Mouse (Mus musculus): Measurements from ENCODE around the gene Rin2. TPM values are rescaled to one million over a fixed set of nuclear protein-coding genes. Genes with fewer than 3 reads are reported as not detected.
A peak's percentile ranks its signal among the peaks of the same experiment; 100 is the strongest.

Gene Rin2
- total and polyA plus RNA-seq, 2 experiments from 2014 or later = 13.1 to 16.8 TPM

- no peaks in the 10 kb centered on the region for H3K36me3 ChIP-seq (replicated peaks; ENCODE audit: control insufficient read depth, insufficient read depth, low read length)
- H3K9me3 ChIP-seq (replicated peaks; ENCODE audit: control insufficient read depth, low read length) = peaks cover 5% of the 10 kb centered on the region
- no peak overlapping the region for H3K27ac ChIP-seq (ENCODE audit: low read depth)
- DNase-seq (ENCODE audit: low spot score) (no peak), ATAC-seq (ENCODE audit: insufficient read depth, low read depth) (no peak)
- no peak overlapping the region for H3K4me3 ChIP-seq (ENCODE audit: low read depth, low read length)
- 89% methylated on average over 6 of the region's 6 CpGs for WGBS
- H3K4me2 ChIP-seq (ENCODE audit: low read depth, low read length) = no peak overlapping the region
- H3K9ac ChIP-seq (replicated peaks; ENCODE audit: low read depth, low read length) = no peak overlapping the region
- H3K4me1 ChIP-seq (ENCODE audit: control insufficient read depth, insufficient read depth) = no peaks in the 10 kb centered on the region
- TF ChIP-seq EP300 (IDR thresholded peaks at IDR 0.05; ENCODE audit: low read depth) (no peak), CTCF (IDR thresholded peaks at IDR 0.05; ENCODE audit: low read depth) (no peak)
- H3K27me3 ChIP-seq (ENCODE audit: control insufficient read depth, insufficient read depth, low read length) = no peaks in the 10 kb centered on the region
These were observed 129.5 kb downstream of the Rin2 start for GRCm38 (mm10) chr2:145804524-145804923.

GRCm38 (mm10) chr2:145807276-145807675, 132.3 kb downstream of the Rin2 start:
- Histone ChIP-seq H3K27me3 (ENCODE audit: control insufficient read depth, insufficient read depth, low read length) (no peaks in the 10 kb centered on the region), H3K27ac (ENCODE audit: low read depth) (peak overlapping the region; percentile 46; the same call in 1 of the 2 replicates), H3K9me3 (replicated peaks; ENCODE audit: control insufficient read depth, low read length) (peaks cover 5% of the 10 kb centered on the region), H3K4me2 (ENCODE audit: low read depth, low read length) (no peak overlapping the region), H3K4me1 (ENCODE audit: control insufficient read depth, insufficient read depth) (no peaks in the 10 kb centered on the region), H3K4me3 (ENCODE audit: low read depth, low read length) (no peak overlapping the region), H3K36me3 (replicated peaks; ENCODE audit: control insufficient read depth, insufficient read depth, low read length) (no peaks in the 10 kb centered on the region), H3K9ac (replicated peaks; ENCODE audit: low read depth, low read length) (no peak overlapping the region)
- TF ChIP-seq EP300 (IDR thresholded peaks at IDR 0.05; ENCODE audit: low read depth) = no peak
- TF ChIP-seq CTCF (IDR thresholded peaks at IDR 0.05; ENCODE audit: low read depth) = no peak
- DNase-seq (ENCODE audit: low spot score) (peak; percentile 37), ATAC-seq (ENCODE audit: insufficient read depth, low read depth) (peak; percentile 62; the same call in 1 of the 2 replicates)
- WGBS = 17% methylated on average over 2 of the region's 2 CpGs

- Histone ChIP-seq H3K4me2 (ENCODE audit: low read depth, low read length) (no peak overlapping the region), H3K36me3 (replicated peaks; ENCODE audit: control insufficient read depth, insufficient read depth, low read length) (no peaks in the 10 kb centered on the region), H3K4me3 (ENCODE audit: low read depth, low read length) (no peak overlapping the region), H3K27ac (ENCODE audit: low read depth) (no peak overlapping the region), H3K9ac (replicated peaks; ENCODE audit: low read depth, low read length) (no peak overlapping the region), H3K9me3 (replicated peaks; ENCODE audit: control insufficient read depth, low read length) (peaks cover 5% of the 10 kb centered on the region), H3K27me3 (ENCODE audit: control insufficient read depth, insufficient read depth, low read length) (no peaks in the 10 kb centered on the region), H3K4me1 (ENCODE audit: control insufficient read depth, insufficient read depth) (no peaks in the 10 kb centered on the region)
- ATAC-seq (ENCODE audit: insufficient read depth, low read depth) (no peak), DNase-seq (ENCODE audit: low spot score) (no peak)
- WGBS = 78% methylated on average over 2 of the region's 2 CpGs
- no peak for TF ChIP-seq CTCF (IDR thresholded peaks at IDR 0.05; ENCODE audit: low read depth)
- no peak for TF ChIP-seq EP300 (IDR thresholded peaks at IDR 0.05; ENCODE audit: low read depth)
These were observed 133.2 kb downstream of the Rin2 start for GRCm38 (mm10) chr2:145808251-145808650.

DNA sequence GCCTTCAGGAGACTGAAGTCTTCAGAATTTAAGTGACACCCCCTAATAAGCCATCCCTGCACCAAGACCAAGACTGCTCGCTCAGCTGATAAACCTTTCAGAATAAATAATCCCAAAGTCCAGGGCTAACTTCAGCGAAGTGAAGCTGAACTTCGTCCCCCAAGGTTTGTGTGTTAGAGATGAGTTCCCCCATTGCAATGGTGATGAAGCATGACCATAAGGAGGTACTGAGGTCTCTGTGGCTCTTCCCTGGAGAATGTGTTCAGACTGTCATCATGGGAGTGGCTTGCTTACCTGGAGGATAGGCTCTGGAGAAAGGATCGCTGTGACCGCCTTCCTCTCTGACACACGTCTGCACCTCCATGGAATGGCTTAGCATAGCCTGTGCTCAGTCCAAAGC, 133.7 kb downstream of the Rin2 start:
- TF ChIP-seq CTCF (IDR thresholded peaks at IDR 0.05; ENCODE audit: low read depth) = no peak
- no peak for TF ChIP-seq EP300 (IDR thresholded peaks at IDR 0.05; ENCODE audit: low read depth)
- Histone ChIP-seq H3K4me1 (ENCODE audit: control insufficient read depth, insufficient read depth) (no peaks in the 10 kb centered on the region), H3K27ac (ENCODE audit: low read depth) (no peak overlapping the region), H3K27me3 (ENCODE audit: control insufficient read depth, insufficient read depth, low read length) (no peaks in the 10 kb centered on the region), H3K4me2 (ENCODE audit: low read depth, low read length) (no peak overlapping the region), H3K36me3 (replicated peaks; ENCODE audit: control insufficient read depth, insufficient read depth, low read length) (no peaks in the 10 kb centered on the region), H3K4me3 (ENCODE audit: low read depth, low read length) (no peak overlapping the region), H3K9ac (replicated peaks; ENCODE audit: low read depth, low read length) (no peak overlapping the region), H3K9me3 (replicated peaks; ENCODE audit: control insufficient read depth, low read length) (peaks cover 5% of the 10 kb centered on the region)
- ATAC-seq (ENCODE audit: insufficient read depth, low read depth) = no peak
- no peak for DNase-seq (ENCODE audit: low spot score)
- WGBS = 92% methylated on average over 6 of the region's 6 CpGs

- no peak for DNase-seq (ENCODE audit: low spot score)
- H3K4me3 ChIP-seq (ENCODE audit: low read depth, low read length) = no peak overlapping the region
- no peaks in the 10 kb centered on the region for H3K27me3 ChIP-seq (ENCODE audit: control insufficient read depth, insufficient read depth, low read length)
- TF ChIP-seq CTCF (IDR thresholded peaks at IDR 0.05; ENCODE audit: low read depth) (peak; percentile 34), EP300 (IDR thresholded peaks at IDR 0.05; ENCODE audit: low read depth) (no peak)
- no peak overlapping the region for H3K9ac ChIP-seq (replicated peaks; ENCODE audit: low read depth, low read length)
- H3K9me3 ChIP-seq (replicated peaks; ENCODE audit: control insufficient read depth, low read length) = peaks cover 5% of the 10 kb centered on the region
- H3K27ac ChIP-seq (ENCODE audit: low read depth) = no peak overlapping the region
- no peaks in the 10 kb centered on the region for H3K4me1 ChIP-seq (ENCODE audit: control insufficient read depth, insufficient read depth)
- ATAC-seq (ENCODE audit: insufficient read depth, low read depth) = no peak
- H3K4me2 ChIP-seq (ENCODE audit: low read depth, low read length) = no peak overlapping the region
- WGBS = 60% methylated on average over 5 of the region's 5 CpGs
- H3K36me3 ChIP-seq (replicated peaks; ENCODE audit: control insufficient read depth, insufficient read depth, low read length) = no peaks in the 10 kb centered on the region
These were observed 135.7 kb downstream of the Rin2 start for GRCm38 (mm10) chr2:145810676-145811075.

- Histone ChIP-seq H3K4me3 (ENCODE audit: low read depth, low read length) (no peak overlapping the region), H3K4me1 (ENCODE audit: control insufficient read depth, insufficient read depth) (peaks cover 7% of the 10 kb centered on the region), H3K27me3 (ENCODE audit: control insufficient read depth, insufficient read depth, low read length) (no peaks in the 10 kb centered on the region), H3K27ac (ENCODE audit: low read depth) (0 out of 2 replicates have a peak overlapping the region, but pooled peaks have one; percentile 16), H3K9me3 (replicated peaks; ENCODE audit: control insufficient read depth, low read length) (no peaks in the 10 kb centered on the region), H3K4me2 (ENCODE audit: low read depth, low read length) (no peak overlapping the region), H3K36me3 (replicated peaks; ENCODE audit: control insufficient read depth, insufficient read depth, low read length) (no peaks in the 10 kb centered on the region), H3K9ac (replicated peaks; ENCODE audit: low read depth, low read length) (no peak overlapping the region)
- WGBS = 67% methylated on average over 1 of the region's 1 CpGs
- DNase-seq (ENCODE audit: low spot score) (no peak), ATAC-seq (ENCODE audit: insufficient read depth, low read depth) (no peak)
- no peak for TF ChIP-seq EP300 (IDR thresholded peaks at IDR 0.05; ENCODE audit: low read depth)
- no peak for TF ChIP-seq CTCF (IDR thresholded peaks at IDR 0.05; ENCODE audit: low read depth)
These were observed 137.8 kb downstream of the Rin2 start for GRCm38 (mm10) chr2:145812818-145813217.
